Mouse (Mus musculus) myocyte (in vitro differentiated cells): ENCODE results near the gene Tshz2. TPM values are rescaled to one million over a fixed set of nuclear protein-coding genes. Genes with fewer than 3 reads are reported as not detected.

Experiments
- H3K27me3 ChIP-seq: one replicate; pipeline ENCODE4 v1.6.1; 2011; ENCODE audit not compliant: control insufficient read depth, insufficient read depth, insufficient read length
- H3K36me3 ChIP-seq: one replicate; pipeline ENCODE4 v1.6.1; 2011; ENCODE audit not compliant: control insufficient read depth, insufficient read depth
- H3K4me2 ChIP-seq: one replicate; pipeline ENCODE4 v1.6.1; 2011; ENCODE audit warnings: low read depth, control low read depth
- H3K4me3 ChIP-seq: one replicate; pipeline ENCODE4 v1.5.1; 2011; ENCODE audit warnings: mild to moderate bottlenecking, control low read depth, moderate library complexity
- H3K79me2 ChIP-seq: one replicate; pipeline ENCODE4 v1.6.1; 2011; ENCODE audit not compliant: control insufficient read depth, insufficient read depth
- H3ac ChIP-seq: one replicate; pipeline ENCODE4 v1.6.1; 2011; ENCODE audit not compliant: control insufficient read depth, insufficient read length
- CEBPB ChIP-seq: IDR thresholded peaks from 2 replicates; pipeline ENCODE4 v1.6.1; 2011; ENCODE audit warnings: mild to moderate bottlenecking, moderate library complexity; ENCODE audit not compliant: poor library complexity, insufficient read depth, severe bottlenecking
- E2F4 ChIP-seq: IDR thresholded peaks from one replicate; pipeline ENCODE4 v1.6.1; 2011; ENCODE audit warnings: mild to moderate bottlenecking, control low read depth, moderate library complexity; ENCODE audit not compliant: insufficient read depth
- MAX ChIP-seq: IDR thresholded peaks from one replicate; pipeline ENCODE4 v1.6.1; 2011; ENCODE audit warnings: low read depth, mild to moderate bottlenecking, control low read depth
- MYOD1 ChIP-seq, 3 experiments: IDR thresholded peaks; one replicate each; pipeline ENCODE4 v1.6.1; 2011; ENCODE audit warnings: control low read depth in 2 of 3, low read depth in 2 of 3, mild to moderate bottlenecking in 2 of 3, moderate library complexity in 1 of 3; ENCODE audit not compliant: insufficient read length in 2 of 3, control insufficient read depth in 1 of 3
- MYOG ChIP-seq, 3 experiments: IDR thresholded peaks; one replicate each; pipeline ENCODE4 v1.6.1; 2011; ENCODE audit warnings: control low read depth in 2 of 3, low read depth in 2 of 3, mild to moderate bottlenecking in 2 of 3; ENCODE audit not compliant: insufficient read length in 2 of 3, control insufficient read depth in 1 of 3, insufficient read depth in 1 of 3
- POLR2A ChIP-seq: IDR thresholded peaks from one replicate; pipeline ENCODE4 v1.6.1; 2011; ENCODE audit warnings: low read depth, mild to moderate bottlenecking, control low read depth, moderate library complexity; ENCODE audit not compliant: insufficient read length
- POLR2AphosphoS2 ChIP-seq: IDR thresholded peaks from one replicate; pipeline ENCODE4 v1.6.1; 2011; ENCODE audit warnings: low read depth, control low read depth; ENCODE audit not compliant: insufficient read length
- REST ChIP-seq: IDR thresholded peaks from one replicate; pipeline ENCODE4 v1.6.1; 2011; ENCODE audit warnings: mild to moderate bottlenecking, control low read depth, moderate library complexity; ENCODE audit not compliant: insufficient read depth, insufficient read length
- SRF ChIP-seq: IDR thresholded peaks from one replicate; pipeline ENCODE4 v1.6.1; 2011; ENCODE audit warnings: low read depth; ENCODE audit not compliant: control insufficient read depth, insufficient read length
- TCF12 ChIP-seq: IDR thresholded peaks from one replicate; pipeline ENCODE4 v1.6.1; 2011; ENCODE audit warnings: mild to moderate bottlenecking, control low read depth; ENCODE audit not compliant: poor library complexity, insufficient read depth, severe bottlenecking
- TCF3 ChIP-seq: IDR thresholded peaks from one replicate; pipeline ENCODE4 v1.6.1; 2011; ENCODE audit warnings: low read depth, control low read depth; ENCODE audit not compliant: insufficient read length
- USF1 ChIP-seq: IDR thresholded peaks from one replicate; pipeline ENCODE4 v1.6.1; 2011; ENCODE audit warnings: low read depth, mild to moderate bottlenecking, control low read depth, moderate library complexity
- polyA plus RNA-seq: library from polyadenylated mRNA; unstranded; fragments of >200 nt; fragmentation: generic; extraction: Trizol; gene quantifications from one replicate; pipeline ENCODE4 v1.2.1, GENCODE M21; 2012; ENCODE audit warnings: missing spikeins

Gene Tshz2
- polyA plus RNA-seq, 1 experiment = not detected

DNA sequence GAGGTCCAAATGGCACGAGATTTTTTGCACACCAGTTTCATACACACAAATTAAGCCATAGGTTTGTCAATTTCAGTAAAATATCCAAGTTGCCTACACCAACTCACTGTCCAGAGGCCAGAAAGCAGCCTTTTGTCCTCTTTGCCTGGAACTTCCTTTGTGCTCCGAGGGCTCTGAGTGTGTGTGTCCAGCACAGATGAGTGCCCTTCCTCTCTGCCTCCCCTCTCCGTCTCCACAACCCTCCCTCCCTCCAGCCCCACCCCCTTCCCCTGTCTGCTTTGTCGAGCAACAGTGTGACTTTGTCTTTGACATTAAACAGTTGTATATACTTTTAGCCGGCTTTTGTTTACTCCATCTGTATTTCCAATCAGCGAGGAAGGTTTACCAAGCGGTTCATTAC is 201.8 kb downstream of the Tshz2 start:
- Histone ChIP-seq H3ac (no peak overlapping the region), H3K4me3 (no peak overlapping the region), H3K36me3 (no peaks in the 10 kb centered on the region), H3K79me2 (no peaks in the 10 kb centered on the region), H3K27me3 (no peaks in the 10 kb centered on the region), H3K4me2 (no peak overlapping the region)
- TF ChIP-seq E2F4 = no peak
- TF ChIP-seq POLR2AphosphoS2 = no peak
- no peak for TF ChIP-seq TCF3
- TF ChIP-seq CEBPB = no peak
- TF ChIP-seq REST = no peak
- TF ChIP-seq MYOD1 (IDR thresholded peaks at IDR 0.05; ENCODE audit: control insufficient read depth in 1 of 3, insufficient read length in 2 of 3, low read depth in 2 of 3) = no peak
- TF ChIP-seq SRF = no peak
- no peak for TF ChIP-seq MAX
- no peak for TF ChIP-seq TCF12
- TF ChIP-seq MYOG (IDR thresholded peaks at IDR 0.05; ENCODE audit: control insufficient read depth in 1 of 3, insufficient read depth in 1 of 3, insufficient read length in 2 of 3, low read depth in 2 of 3) = no peak
- TF ChIP-seq USF1 = no peak
- no peak for TF ChIP-seq POLR2A

DNA sequence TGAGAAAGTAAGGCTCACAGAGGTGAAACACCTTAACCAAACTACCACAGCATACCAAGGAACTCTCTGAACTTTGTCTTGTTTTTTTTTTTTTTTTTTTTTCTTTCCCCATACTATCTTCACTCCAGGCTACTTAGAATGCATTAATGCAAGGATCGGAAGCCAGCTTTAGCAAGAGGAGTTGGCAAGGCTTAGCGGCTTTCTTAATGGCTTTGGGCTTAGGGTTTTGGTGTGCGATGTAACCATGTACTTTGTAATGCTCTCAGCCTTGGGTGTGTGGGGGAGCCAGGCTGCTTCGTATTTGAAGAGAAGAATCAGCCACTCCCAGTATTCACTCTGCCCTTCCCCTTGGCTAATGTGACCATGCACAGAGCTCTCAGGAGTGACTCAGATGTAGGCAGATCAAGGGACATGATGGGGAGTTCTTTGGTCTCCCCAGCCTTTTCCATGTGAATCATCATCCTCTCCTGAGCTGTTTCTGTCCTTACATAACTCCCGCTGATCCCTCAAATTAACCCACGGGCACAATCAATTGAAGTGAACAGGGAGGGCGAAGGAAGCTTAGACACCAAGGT is 204.3 kb downstream of the Tshz2 start:
- H3K79me2 ChIP-seq = no peaks in the 10 kb centered on the region
- no peaks in the 10 kb centered on the region for H3K27me3 ChIP-seq

DNA sequence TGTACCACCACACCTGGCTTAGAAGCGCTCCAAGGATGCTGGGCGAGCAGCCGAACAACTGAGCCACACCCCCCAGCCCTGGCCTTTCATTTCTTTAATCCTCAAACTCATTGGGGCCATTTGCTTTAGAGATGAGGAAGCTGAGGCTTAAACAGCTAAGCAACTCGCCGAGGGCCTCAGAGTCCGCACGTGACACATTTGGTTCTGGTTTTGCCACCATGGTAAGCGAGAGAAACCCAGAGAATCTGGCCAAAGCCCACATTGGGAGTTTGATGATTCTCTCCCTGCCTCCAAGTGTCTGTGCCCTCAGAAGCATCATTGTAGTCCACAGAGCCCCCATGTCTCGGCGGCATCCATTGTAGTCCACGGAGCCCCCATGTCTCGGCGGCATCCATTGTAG is 205.7 kb downstream of the Tshz2 start:
- no peaks in the 10 kb centered on the region for H3K79me2 ChIP-seq
- H3K4me3 ChIP-seq = no peak overlapping the region
- H3K27me3 ChIP-seq = no peaks in the 10 kb centered on the region
- no peaks in the 10 kb centered on the region for H3K36me3 ChIP-seq
- no peak overlapping the region for H3ac ChIP-seq
- H3K4me2 ChIP-seq = no peak overlapping the region
- TF ChIP-seq POLR2A (no peak), SRF (no peak), MYOG (IDR thresholded peaks at IDR 0.05; ENCODE audit: control insufficient read depth in 1 of 3, insufficient read depth in 1 of 3, insufficient read length in 2 of 3, low read depth in 2 of 3) (no peak), CEBPB (no peak), TCF12 (no peak), E2F4 (no peak), MAX (no peak), USF1 (no peak), REST (no peak), MYOD1 (IDR thresholded peaks at IDR 0.05; ENCODE audit: control insufficient read depth in 1 of 3, insufficient read length in 2 of 3, low read depth in 2 of 3) (no peak), TCF3 (no peak), POLR2AphosphoS2 (no peak)

More for the DNA sequence above, 204.3 kb downstream of the Tshz2 start:
- Histone ChIP-seq H3K4me2 (no peak overlapping the region), H3K4me3 (no peak overlapping the region), H3ac (no peak overlapping the region), H3K36me3 (no peaks in the 10 kb centered on the region)
- TF ChIP-seq E2F4 (no peak), POLR2A (no peak), USF1 (no peak), MAX (no peak), TCF12 (no peak), POLR2AphosphoS2 (no peak), MYOG (IDR thresholded peaks at IDR 0.05; ENCODE audit: control insufficient read depth in 1 of 3, insufficient read depth in 1 of 3, insufficient read length in 2 of 3, low read depth in 2 of 3) (no peak), REST (no peak), SRF (no peak), TCF3 (no peak), CEBPB (no peak), MYOD1 (IDR thresholded peaks at IDR 0.05; ENCODE audit: control insufficient read depth in 1 of 3, insufficient read length in 2 of 3, low read depth in 2 of 3) (no peak)

DNA sequence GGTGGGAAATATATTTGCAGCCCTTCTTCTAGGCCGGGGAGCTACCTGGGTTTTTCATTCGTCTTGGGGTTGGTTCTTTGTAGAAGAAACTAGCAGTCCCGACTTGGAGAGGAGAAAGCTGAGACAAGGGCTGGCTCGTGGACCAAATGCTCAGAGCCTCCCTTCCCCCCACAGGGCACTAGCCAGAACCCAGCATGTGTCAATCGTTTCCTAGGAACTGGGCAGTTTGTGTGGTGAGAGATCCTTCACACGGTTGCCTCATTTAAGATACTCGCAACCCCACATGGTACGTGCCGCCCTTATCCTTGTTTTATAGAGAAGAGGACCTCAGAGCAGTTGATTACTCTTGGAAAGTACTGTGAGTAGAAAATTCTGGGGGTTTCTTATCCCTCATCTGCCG is 208.6 kb downstream of the Tshz2 start:
- Histone ChIP-seq H3ac (no peak overlapping the region), H3K4me2 (no peak overlapping the region), H3K27me3 (no peaks in the 10 kb centered on the region), H3K4me3 (no peak overlapping the region), H3K36me3 (no peaks in the 10 kb centered on the region), H3K79me2 (no peaks in the 10 kb centered on the region)
- TF ChIP-seq MYOG (IDR thresholded peaks at IDR 0.05; ENCODE audit: control insufficient read depth in 1 of 3, insufficient read depth in 1 of 3, insufficient read length in 2 of 3, low read depth in 2 of 3) (no peak), MYOD1 (IDR thresholded peaks at IDR 0.05; ENCODE audit: control insufficient read depth in 1 of 3, insufficient read length in 2 of 3, low read depth in 2 of 3) (no peak), MAX (no peak), SRF (no peak), E2F4 (no peak), POLR2A (no peak)

DNA sequence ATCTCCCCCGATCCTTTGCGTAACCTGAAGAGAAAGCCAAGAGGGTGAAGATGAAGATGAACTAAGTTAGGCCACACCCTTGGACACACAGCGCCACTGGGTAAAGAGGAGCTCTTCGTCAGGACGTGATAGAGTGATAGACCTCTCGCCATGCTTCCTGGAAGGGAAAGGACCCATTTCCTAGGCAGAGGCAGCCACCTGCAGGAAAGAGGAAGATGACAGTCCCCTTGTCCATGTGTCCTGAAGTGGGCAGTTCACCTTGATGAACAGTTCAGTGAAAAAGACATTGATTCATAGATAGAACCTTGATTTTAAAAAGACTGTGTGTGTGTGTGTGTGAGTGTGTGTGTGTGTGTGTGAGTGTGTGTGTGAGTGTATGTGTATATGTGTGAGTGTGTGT is 209.7 kb downstream of the Tshz2 start:
- no peak overlapping the region for H3K4me2 ChIP-seq

More for the DNA sequence above, 209.7 kb downstream of the Tshz2 start:
- Histone ChIP-seq H3K4me3 (no peak overlapping the region), H3ac (no peak overlapping the region), H3K36me3 (no peaks in the 10 kb centered on the region), H3K79me2 (no peaks in the 10 kb centered on the region), H3K27me3 (no peaks in the 10 kb centered on the region)
- TF ChIP-seq POLR2AphosphoS2 (no peak), SRF (no peak), CEBPB (no peak), USF1 (no peak), TCF3 (no peak), MYOG (IDR thresholded peaks at IDR 0.05; ENCODE audit: control insufficient read depth in 1 of 3, insufficient read depth in 1 of 3, insufficient read length in 2 of 3, low read depth in 2 of 3) (no peak), MAX (no peak), TCF12 (no peak), E2F4 (no peak), MYOD1 (IDR thresholded peaks at IDR 0.05; ENCODE audit: control insufficient read depth in 1 of 3, insufficient read length in 2 of 3, low read depth in 2 of 3) (no peak), REST (no peak)
